In the genomic region with DNA sequence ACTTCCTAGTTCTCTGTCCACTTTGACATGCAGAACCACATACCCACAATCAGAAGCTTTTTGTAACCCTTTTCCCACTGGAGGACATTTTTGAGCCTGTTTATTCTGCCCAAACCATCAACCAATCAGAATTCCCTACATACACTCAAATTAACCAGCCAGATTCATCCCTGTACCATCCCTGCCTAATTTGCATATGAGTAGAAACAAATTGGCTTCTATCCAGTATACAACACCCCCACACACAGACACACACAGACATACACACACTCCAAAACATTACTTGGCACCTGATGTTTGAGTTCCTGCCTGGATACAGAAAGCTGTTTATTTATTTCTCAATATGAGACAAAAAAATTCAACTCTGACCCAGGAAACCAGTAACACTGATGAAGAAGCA, we compare ENCODE assay signal across 32 mouse cellular contexts.
DNase-seq lines count a peak whose midpoint lies in the region; ATAC-seq and TF ChIP-seq lines count a peak whose summit lies in the region.
"Had no signal": no experiment of that assay in that cellular context is flagged by ENCODE, and none has a peak within 500 bp of the region (broad histone marks: within the 10 kb centered on the region; RNA-seq: fewer than 3 reads in every experiment).

No protein-coding gene starts in this region.

- TF ChIP-seq CTCF in forebrain, postnatal 0 days (IDR thresholded peaks at IDR 0.05; ENCODE audit: low read depth) = no peak

- H3K9me3 ChIP-seq in forebrain, embryonic 14.5 days (replicated peaks; ENCODE audit: control insufficient read depth, low read length) = no peaks in the 10 kb centered on the region
- no peaks in the 10 kb centered on the region for H3K9me3 ChIP-seq in forebrain, postnatal 0 days (ENCODE audit: low read length)
- H3K9me3 ChIP-seq: embryonic facial prominence, embryonic 10.5 days; embryonic facial prominence, embryonic 13.5 days; heart, embryonic 12.5 days; heart, embryonic 15.5 days; hindbrain, embryonic 10.5 days; hindbrain, embryonic 13.5 days; intestine, embryonic 15.5 days had no signal

- H3K27me3 ChIP-seq in forebrain, embryonic 14.5 days (replicated peaks; ENCODE audit: control insufficient read depth, insufficient read depth, low read length) = no peaks in the 10 kb centered on the region
- H3K27me3 ChIP-seq in forebrain, postnatal 0 days (ENCODE audit: insufficient read depth, low read length) = no peaks in the 10 kb centered on the region
- H3K27me3 ChIP-seq: CH12.LX; embryonic facial prominence, embryonic 13.5 days; heart, embryonic 12.5 days; heart, embryonic 15.5 days; hindbrain, embryonic 13.5 days; intestine, embryonic 15.5 days; Patski had no signal

- no peaks in the 10 kb centered on the region for H3K4me1 ChIP-seq in forebrain, embryonic 14.5 days (ENCODE audit: control insufficient read depth, insufficient read depth, low read length)
- H3K4me1 ChIP-seq in forebrain, postnatal 0 days (ENCODE audit: insufficient read depth) = no peaks in the 10 kb centered on the region
- H3K4me1 ChIP-seq: embryonic facial prominence, embryonic 10.5 days; embryonic facial prominence, embryonic 13.5 days; heart, embryonic 12.5 days; heart, embryonic 15.5 days; hindbrain, embryonic 10.5 days; hindbrain, embryonic 13.5 days; intestine, embryonic 15.5 days had no signal

- no peak overlapping the region for H3K4me2 ChIP-seq in forebrain, embryonic 14.5 days (ENCODE audit: low read length)
- H3K4me2 ChIP-seq in forebrain, postnatal 0 days (ENCODE audit: low read depth) = no peak overlapping the region
- H3K4me2 ChIP-seq: embryonic facial prominence, embryonic 13.5 days; heart, embryonic 12.5 days; heart, embryonic 15.5 days; hindbrain, embryonic 13.5 days; intestine, embryonic 15.5 days had no signal

- no peak overlapping the region for H3K27ac ChIP-seq in forebrain, embryonic 14.5 days (ENCODE audit: low read depth, low read length)
- no peak overlapping the region for H3K27ac ChIP-seq in forebrain, postnatal 0 days (ENCODE audit: low read depth, low read length)
- H3K27ac ChIP-seq: embryonic facial prominence, embryonic 10.5 days; embryonic facial prominence, embryonic 13.5 days; gastrocnemius, adult 2 months; heart, embryonic 15.5 days; hindbrain, embryonic 10.5 days; hindbrain, embryonic 13.5 days; intestine, embryonic 15.5 days had no signal

- H3K9ac ChIP-seq in forebrain, embryonic 14.5 days (ENCODE audit: low read length) = no peak overlapping the region
- no peak overlapping the region for H3K9ac ChIP-seq in forebrain, postnatal 0 days
- H3K9ac ChIP-seq: embryonic facial prominence, embryonic 13.5 days; heart, embryonic 12.5 days; heart, embryonic 15.5 days; hindbrain, embryonic 13.5 days; intestine, embryonic 15.5 days had no signal

- H3K36me3 ChIP-seq in forebrain, embryonic 14.5 days (ENCODE audit: control insufficient read depth, insufficient read depth, low read length) = no peaks in the 10 kb centered on the region
- H3K36me3 ChIP-seq in forebrain, postnatal 0 days (ENCODE audit: insufficient read depth) = no peaks in the 10 kb centered on the region
- H3K36me3 ChIP-seq: embryonic facial prominence, embryonic 10.5 days; embryonic facial prominence, embryonic 13.5 days; G1E; heart, embryonic 12.5 days; heart, embryonic 15.5 days; hindbrain, embryonic 10.5 days; hindbrain, embryonic 13.5 days; intestine, embryonic 15.5 days had no signal

- no peak overlapping the region for H3K4me3 ChIP-seq in forebrain, embryonic 14.5 days (ENCODE audit: low read depth, low read length)
- H3K4me3 ChIP-seq in forebrain, postnatal 0 days (ENCODE audit: low read depth, low read length) = no peak overlapping the region
- H3K4me3 ChIP-seq: embryonic facial prominence, embryonic 10.5 days; embryonic facial prominence, embryonic 13.5 days; erythroblast, embryonic 14.5 days; gastrocnemius, adult 2 months; heart, embryonic 12.5 days; heart, embryonic 15.5 days; hindbrain, embryonic 10.5 days; hindbrain, embryonic 13.5 days; intestine, embryonic 15.5 days had no signal

- peak; percentile 37 for DNase-seq in forebrain, embryonic 14.5 days (ENCODE audit: low spot score)
- no peak for DNase-seq in forebrain, postnatal 0 days
- peak; percentile 20 for DNase-seq in layer of hippocampus, adult 9-11 months
- DNase-seq in layer of hippocampus, adult 8-10 months (ENCODE audit: low spot score in 2 of 2) = no peak
- DNase-seq in brain, adult 2 months (ENCODE audit: low read depth, low spot score) = peak; percentile 15
- no peak for DNase-seq in thymus, postnatal 0 days (ENCODE audit: low spot score)
- DNase-seq: adrenal gland, postnatal 10 days; adrenal gland, postnatal 36 days; B cell, adult 2 months; cerebellum, adult 11-12 months; cerebellum, adult 8-10 months; cerebellum, postnatal 10 days; cerebellum, postnatal 36 days; embryo, embryonic 11 days; gastrocnemius, adult 2 months; gastrocnemius, postnatal 14 days; heart, adult 18-20 months; heart, postnatal 10 days; heart, postnatal 36 days; kidney, adult 11 months had no signal

- ATAC-seq in forebrain, embryonic 14.5 days = peak; percentile 69
- ATAC-seq in forebrain, postnatal 0 days = no peak
- ATAC-seq: hindbrain, embryonic 16.5 days; intestine, embryonic 15.5 days; Patski had no signal

Comparison
In these comparisons a context has a peak if more than half of its experiments do, and no peak if none do; other contexts are left out.
1. DNase-seq: peak in forebrain, embryonic 14.5 days (single experiment), layer of hippocampus, adult 9-11 months (single experiment) and brain, adult 2 months (single experiment); none in forebrain, postnatal 0 days (single experiment), layer of hippocampus, adult 8-10 months (0 of 2) and thymus, postnatal 0 days (single experiment).